Mouse (Mus musculus) kidney, postnatal 14 days (tissue): Measurements from ENCODE around the gene Parp14.

Experiments used
- DNase-seq: peaks from one replicate; pipeline ENCODE4 v3.0.0; 2022; ENCODE audit warnings: mixed read lengths

Parp14 gene

GRCm38 (mm10) chr16:35784134-35784725 is 87.1 kb downstream of the Parp14 start:
- no peak for DNase-seq

- DNase-seq = no peak
These were observed 88.2 kb downstream of the Parp14 start for GRCm38 (mm10) chr16:35783207-35783573.
